Mouse (Mus musculus) CH12.LX (cell line): ENCODE measurements at regions not wholly inside any gene's neighbourhood (a gene's known extent, or its start where the extent isn't known, plus 50 kb on each side); places are given as distances from the start of the nearest gene placed in this dataset.

ENCODE experiments used
- DNase-seq: peaks from one replicate; pipeline ENCODE4 v3.0.0-alpha.2; 2013; ENCODE audit errors: extremely low read depth
- H3K27ac ChIP-seq: 2 replicates; pipeline ENCODE4 v1.5.1; 2012; ENCODE audit warnings: low read depth, mild to moderate bottlenecking, control low read depth, moderate library complexity; ENCODE audit not compliant: insufficient read depth
- H3K27me3 ChIP-seq: replicated peaks from 2 replicates; pipeline ENCODE3; 2012; ENCODE audit warnings: inconsistent platforms
- H3K36me3 ChIP-seq, 2 experiments: replicated peaks in 1 of 2; 2 replicates each; pipeline versions ENCODE3 to v1.6.1; 2012; ENCODE audit warnings: inconsistent platforms in 1 of 2, low read length in 1 of 2, mild to moderate bottlenecking in 1 of 2, mixed read lengths in 1 of 2, moderate library complexity in 1 of 2; ENCODE audit not compliant: control insufficient read depth in 1 of 2, insufficient read depth in 1 of 2
- H3K4me1 ChIP-seq, 2 experiments: 2 replicates each; pipeline ENCODE4 v1.6.1; 2012; ENCODE audit warnings: inconsistent platforms in 1 of 2, moderate library complexity in 1 of 2; ENCODE audit not compliant: insufficient read depth in 2 of 2, control insufficient read depth in 1 of 2
- H3K4me2 ChIP-seq: 2 replicates; pipeline ENCODE4 v1.6.1; 2012; ENCODE audit warnings: low read depth, mild to moderate bottlenecking, control low read depth; ENCODE audit not compliant: poor library complexity, insufficient read depth, severe bottlenecking
- H3K4me3 ChIP-seq, 3 experiments: fragments of 150-350 bp in 1 of 3; sonication (generic) in 1 of 3; replicated peaks in 1 of 3; 2 replicates each; pipeline versions ENCODE3 to v1.5.1; 2011 to 2012; ENCODE audit warnings: low read depth in 2 of 3, low read length in 2 of 3, mild to moderate bottlenecking in 2 of 3, moderate library complexity in 2 of 3, control low read depth in 1 of 3, improper control_type of control experiment in 1 of 3, inconsistent platforms in 1 of 3, mixed read lengths in 1 of 3; ENCODE audit not compliant: poor library complexity in 1 of 3
- H3K79me2 ChIP-seq: replicated peaks from 2 replicates; pipeline ENCODE4 v1.6.1; 2012; ENCODE audit warnings: mild to moderate bottlenecking, moderate library complexity; ENCODE audit not compliant: control insufficient read depth, poor library complexity, insufficient read depth, severe bottlenecking; ENCODE audit errors: extremely low read depth
- H3K9ac ChIP-seq: 2 replicates; pipeline ENCODE4 v1.6.1; 2012; ENCODE audit warnings: low read depth, mild to moderate bottlenecking, control low read depth, moderate library complexity; ENCODE audit not compliant: insufficient read depth
- H3K9me3 ChIP-seq: replicated peaks from 2 replicates; pipeline ENCODE3; 2012; ENCODE audit warnings: low read length, inconsistent platforms, mixed read lengths
- KAT2A ChIP-seq: IDR thresholded peaks from 2 replicates; pipeline ENCODE4 v1.6.1; 2012; ENCODE audit warnings: low read length, improper control_type of control experiment, inconsistent platforms; ENCODE audit not compliant: insufficient replicate concordance
- MAFK ChIP-seq: IDR thresholded peaks from 2 replicates; pipeline ENCODE4 v1.6.1; 2011; ENCODE audit warnings: low read length, improper control_type of control experiment; ENCODE audit not compliant: insufficient replicate concordance
- dilution Hi-C: fragments of 300-500 bp; cut with MboI; formaldehyde crosslinking; loops from 2 replicates; pipeline ENCODE4 v1.14.3; 2020; ENCODE audit warnings: low sequenced_read_pairs; ENCODE audit not compliant: extremely low pct_unique_long_range_greater_than_20kb, extremely low pct_ligation_motif_present
- in situ Hi-C: fragments of 300-500 bp; cut with MboI; formaldehyde crosslinking; loops from 3 replicates; pipeline ENCODE4 v1.14.3; 2019; ENCODE audit warnings: low sequenced_read_pairs, low pct_ligation_motif_present, low pct_unique_long_range_greater_than_20kb, mixed read lengths

DNA sequence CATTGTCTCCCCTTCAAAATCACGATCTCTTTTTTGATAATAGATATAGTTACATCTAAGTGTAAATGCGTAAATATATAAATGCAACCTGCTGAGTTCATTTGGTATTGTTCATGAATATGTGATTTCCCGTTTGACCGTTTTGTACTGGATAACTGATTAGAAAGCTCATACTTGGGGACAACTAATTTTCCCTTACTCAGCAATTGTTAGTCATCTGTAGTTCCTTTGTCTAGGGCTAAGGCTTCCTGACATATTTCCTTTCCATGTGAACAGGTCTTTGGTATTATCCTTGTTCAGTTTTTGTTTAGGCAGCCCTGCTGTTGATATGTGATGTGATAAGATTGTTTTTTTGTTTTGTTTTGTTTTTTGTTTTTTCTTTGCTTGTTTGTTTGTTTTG is 142.0 kb downstream of the Ccdc50 start:
- no peaks in the 10 kb centered on the region for H3K79me2 ChIP-seq
- no peak overlapping the region for H3K9ac ChIP-seq
- no peak overlapping the region for H3K4me2 ChIP-seq
- no peak overlapping the region for H3K27ac ChIP-seq
- no peak for DNase-seq
- dilution Hi-C loops = no loop called here
- no peaks in the 10 kb centered on the region for H3K9me3 ChIP-seq
- H3K27me3 ChIP-seq = no peaks in the 10 kb centered on the region
- H3K4me1 ChIP-seq = no peaks in the 10 kb centered on the region
- no peaks in the 10 kb centered on the region for H3K36me3 ChIP-seq
- H3K4me3 ChIP-seq = no peak overlapping the region
- in situ Hi-C loops = no loop called here
- TF ChIP-seq KAT2A (no peak), MAFK (peak; percentile 89)
